Mouse (Mus musculus) small intestine, adult 2 months (tissue): ENCODE data around the gene Tcf7l1. TPM values are rescaled to one million over a fixed set of nuclear protein-coding genes. Genes with fewer than 3 reads are reported as not detected.

ENCODE experiments used
- H3K27ac ChIP-seq: fragments of 200-500 bp; 2 replicates; pipeline ENCODE4 v1.5.1; 2012; ENCODE audit warnings: low read depth, low read length, control low read depth, inconsistent platforms; ENCODE audit not compliant: insufficient read depth
- H3K27me3 ChIP-seq: fragments of 200-500 bp; 2 replicates; pipeline ENCODE4 v1.6.1; 2012; ENCODE audit warnings: mild to moderate bottlenecking, moderate library complexity, low read length, inconsistent platforms; ENCODE audit not compliant: control insufficient read depth, insufficient read depth
- H3K36me3 ChIP-seq: fragments of 200-500 bp; 2 replicates; pipeline ENCODE4 v1.6.1; 2012; ENCODE audit warnings: mild to moderate bottlenecking, low read length, control low read depth, inconsistent platforms; ENCODE audit not compliant: control insufficient read depth, insufficient read depth
- H3K4me1 ChIP-seq: fragments of 200-500 bp; 2 replicates; pipeline ENCODE4 v1.6.1; 2012; ENCODE audit warnings: low read length, inconsistent platforms, mixed read lengths; ENCODE audit not compliant: control insufficient read depth, insufficient read depth, insufficient read length
- H3K4me3 ChIP-seq: fragments of 200-500 bp; 2 replicates; pipeline ENCODE4 v1.5.1; 2012; ENCODE audit warnings: low read depth, mild to moderate bottlenecking, control low read depth, inconsistent platforms, low read length, moderate library complexity
- CTCF ChIP-seq: fragments of 200-500 bp; IDR thresholded peaks from 2 replicates; pipeline ENCODE4 v1.5.1; 2012; ENCODE audit warnings: low read depth, mild to moderate bottlenecking, control low read depth, inconsistent platforms, low read length, moderate library complexity, mixed read lengths; ENCODE audit not compliant: insufficient replicate concordance, insufficient read length; ENCODE audit errors: extremely low read depth
- POLR2A ChIP-seq: fragments of 200-500 bp; IDR thresholded peaks from 2 replicates; pipeline ENCODE4 v1.6.1; 2012; ENCODE audit warnings: low read depth, mild to moderate bottlenecking, control low read depth, inconsistent platforms, low read length, moderate library complexity
- WGBS: fragments of 180-500 bp; shearing (Covaris S2); methylation state at CpG from one replicate; pipeline ENCODE4 v1.1.7; 2018; 5-methylcytosine and 5-hydroxymethylcytosine counted together
- polyA plus RNA-seq: library from polyadenylated mRNA; depleted of rRNA; stranded (reverse); fragments of >200 nt; gene quantifications from 2 replicates; pipeline ENCODE4 v1.2.3, GENCODE M21; 2012

Gene Tcf7l1
- polyA plus RNA-seq, 1 experiment: 4.7 TPM

- H3K27ac ChIP-seq: no peak overlapping the region
- 68% methylated on average over 9 of the region's 9 CpGs for WGBS
- H3K4me1 ChIP-seq: peaks cover 6% of the 10 kb centered on the region; the same call in 1 of the 2 replicates
- no peak overlapping the region for H3K4me3 ChIP-seq
- no peaks in the 10 kb centered on the region for H3K36me3 ChIP-seq
- TF ChIP-seq CTCF (no peak), POLR2A (no peak)
- no peaks in the 10 kb centered on the region for H3K27me3 ChIP-seq
These were observed 74.8 kb downstream of the Tcf7l1 start for GRCm38 (mm10) chr6:72714250-72714649.

- no peak overlapping the region for H3K27ac ChIP-seq
- peaks cover 6% of the 10 kb centered on the region; the same call in 1 of the 2 replicates for H3K4me1 ChIP-seq
- no peak for TF ChIP-seq POLR2A
- TF ChIP-seq CTCF: no peak
- WGBS: 10% methylated on average over 8 of the region's 8 CpGs
- no peaks in the 10 kb centered on the region for H3K36me3 ChIP-seq
- H3K4me3 ChIP-seq: no peak overlapping the region
- H3K27me3 ChIP-seq: no peaks in the 10 kb centered on the region
These were observed 77.5 kb downstream of the Tcf7l1 start for GRCm38 (mm10) chr6:72711508-72712081.

- Histone ChIP-seq H3K4me1 (peaks cover 6% of the 10 kb centered on the region; the same call in 1 of the 2 replicates), H3K27ac (no peak overlapping the region), H3K4me3 (no peak overlapping the region), H3K27me3 (no peaks in the 10 kb centered on the region), H3K36me3 (no peaks in the 10 kb centered on the region)
- 58% methylated on average over 10 of the region's 10 CpGs for WGBS
- TF ChIP-seq CTCF (no peak), POLR2A (no peak)
These were observed 78.1 kb downstream of the Tcf7l1 start for GRCm38 (mm10) chr6:72710897-72711507.

GRCm38 (mm10) chr6:72699467-72700126 lies 89.5 kb downstream of the Tcf7l1 start:
- H3K4me3 ChIP-seq: no peak overlapping the region
- H3K27me3 ChIP-seq: no peaks in the 10 kb centered on the region
- no peak for TF ChIP-seq CTCF
- 73% methylated on average over 5 of the region's 5 CpGs for WGBS
- H3K4me1 ChIP-seq: no peaks in the 10 kb centered on the region
- H3K27ac ChIP-seq: no peak overlapping the region
- H3K36me3 ChIP-seq: no peaks in the 10 kb centered on the region

GRCm38 (mm10) chr6:72698559-72698958 lies 90.5 kb downstream of the Tcf7l1 start:
- H3K36me3 ChIP-seq: no peaks in the 10 kb centered on the region
- no peak overlapping the region for H3K27ac ChIP-seq
- H3K4me1 ChIP-seq: no peaks in the 10 kb centered on the region
- no peak overlapping the region for H3K4me3 ChIP-seq
- TF ChIP-seq CTCF (no peak), POLR2A (no peak)
- no peaks in the 10 kb centered on the region for H3K27me3 ChIP-seq
- 93% methylated on average over 5 of the region's 5 CpGs for WGBS

GRCm38 (mm10) chr6:72696601-72697335 lies 92.3 kb downstream of the Tcf7l1 start:
- Histone ChIP-seq H3K4me1 (no peaks in the 10 kb centered on the region), H3K36me3 (no peaks in the 10 kb centered on the region), H3K27me3 (no peaks in the 10 kb centered on the region), H3K4me3 (no peak overlapping the region), H3K27ac (no peak overlapping the region)
- TF ChIP-seq CTCF: no peak
- TF ChIP-seq POLR2A: no peak
- WGBS: 26% methylated on average over 11 of the region's 11 CpGs

GRCm38 (mm10) chr6:72694791-72695204 lies 94.3 kb downstream of the Tcf7l1 start:
- Histone ChIP-seq H3K36me3 (no peaks in the 10 kb centered on the region), H3K27ac (no peak overlapping the region), H3K4me3 (no peak overlapping the region), H3K27me3 (no peaks in the 10 kb centered on the region), H3K4me1 (no peaks in the 10 kb centered on the region)
- 73% methylated on average over 10 of the region's 10 CpGs for WGBS
- TF ChIP-seq POLR2A: no peak
- no peak for TF ChIP-seq CTCF
